Mouse (Mus musculus) G1E (cell line): ENCODE measurements around the gene H2-DMb1.

Experiments used
- CTCF ChIP-seq: IDR thresholded peaks from 2 replicates; pipeline ENCODE4 v1.5.1; 2012; ENCODE audit warnings: low read depth, low read length, inconsistent platforms, mixed read lengths
- GATA1 ChIP-seq: IDR thresholded peaks from 2 replicates; pipeline ENCODE4 v1.6.1; 2012; ENCODE audit warnings: borderline replicate concordance, low read length, inconsistent platforms, mixed read lengths
- GATA2 ChIP-seq: IDR thresholded peaks from 2 replicates; pipeline ENCODE4 v1.6.1; 2012; ENCODE audit warnings: low read depth, low read length, inconsistent platforms, borderline replicate concordance
- TAL1 ChIP-seq: conservative IDR thresholded peaks from 2 replicates; pipeline ENCODE4 v1.6.1; 2012; ENCODE audit warnings: low read depth, low read length, inconsistent platforms, mixed read lengths

DNA sequence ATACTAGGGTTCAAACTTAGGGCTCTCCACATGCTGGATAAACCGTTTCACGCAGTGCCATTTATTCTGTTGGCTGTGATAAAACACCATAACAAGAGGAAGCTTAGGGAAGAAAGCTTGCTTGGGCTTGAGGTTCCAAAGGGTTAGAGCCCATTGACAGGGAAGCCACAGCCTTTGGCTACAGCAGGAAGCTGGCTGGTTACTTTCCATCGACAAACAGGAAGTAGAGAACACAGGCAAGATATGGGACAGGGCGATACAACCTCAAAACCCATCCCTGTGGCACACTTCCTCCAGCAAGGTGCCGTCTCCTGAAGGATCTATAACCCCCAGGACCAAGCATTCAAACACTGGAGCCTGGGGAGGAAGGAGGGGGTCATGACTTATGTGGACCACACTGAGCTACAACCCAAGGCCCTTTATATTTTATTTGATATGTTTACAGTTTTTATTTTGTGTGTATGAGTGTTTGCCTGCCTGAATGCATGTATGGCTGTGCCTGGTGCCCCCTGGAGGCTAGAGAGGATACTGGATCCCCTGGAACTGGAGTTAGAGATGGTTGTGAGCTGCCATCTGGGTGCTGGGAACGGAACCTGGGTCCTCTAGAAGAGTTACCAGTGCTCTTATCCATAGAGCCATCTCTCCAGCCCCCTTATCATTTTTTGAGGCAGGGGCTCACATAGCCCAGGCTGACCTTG, 12.3 kb downstream of the H2-DMb1 start:
- no peak for TF ChIP-seq CTCF
- no peak for TF ChIP-seq TAL1
- TF ChIP-seq GATA2 = no peak
- TF ChIP-seq GATA1 = no peak
